ENCODE assay signal across 17 mouse cellular contexts in the genomic region with DNA sequence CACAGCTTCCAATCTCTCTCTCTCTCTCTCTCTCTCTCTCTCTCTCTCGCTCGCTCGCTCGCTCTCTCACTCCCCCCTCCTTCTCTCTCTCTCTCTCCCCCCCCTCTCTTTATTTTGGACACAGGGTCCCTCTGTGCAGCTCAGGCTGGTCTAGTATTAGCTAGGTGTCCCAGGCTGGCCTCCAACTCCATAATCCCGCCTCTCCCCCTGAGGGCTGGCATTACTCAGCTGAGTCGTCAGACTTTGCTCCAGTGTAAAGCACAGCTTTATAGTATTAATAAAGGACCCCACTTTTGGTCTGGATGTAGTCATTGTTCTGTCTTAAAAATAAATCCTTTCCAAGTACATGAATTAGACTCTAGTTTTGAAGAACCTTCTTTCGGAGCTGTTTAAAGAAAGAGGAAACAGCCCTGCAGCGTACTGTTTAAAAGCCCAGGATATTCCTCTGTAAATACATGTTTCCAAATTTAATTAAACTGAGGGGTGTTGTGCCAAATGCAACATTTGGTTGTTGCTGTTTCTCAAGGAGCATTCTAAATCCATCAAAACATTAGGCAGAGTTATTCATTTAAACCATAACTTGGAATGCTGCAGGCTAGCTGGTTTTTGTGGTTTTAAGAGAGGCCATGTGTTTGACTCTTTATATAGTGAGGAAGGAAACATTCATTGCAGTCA. TPM values are rescaled to one million over a fixed set of nuclear protein-coding genes. Genes with fewer than 3 reads are reported as not detected.
A peak's percentile ranks its signal among the peaks of the same experiment; 100 is the strongest.
DNase-seq lines count a peak whose midpoint lies in the region; ATAC-seq and TF ChIP-seq lines count a peak whose summit lies in the region.
"Had no signal": no experiment of that assay in that cellular context is flagged by ENCODE, and none has a peak within 500 bp of the region (broad histone marks: within the 10 kb centered on the region; RNA-seq: fewer than 3 reads in every experiment).

No protein-coding gene starts in this region.

- peaks cover 13% of the 10 kb centered on the region; the same call in 1 of the 2 replicates for H3K4me1 ChIP-seq in kidney, postnatal 0 days (replicated peaks; ENCODE audit: insufficient read depth, low read length)
- H3K4me1 ChIP-seq in embryonic facial prominence, embryonic 15.5 days = peaks cover 37% of the 10 kb centered on the region
- no peaks in the 10 kb centered on the region for H3K4me1 ChIP-seq in neural tube, embryonic 15.5 days
- H3K4me1 ChIP-seq: heart, embryonic 15.5 days; intestine, embryonic 15.5 days; neural tube, embryonic 12.5 days had no signal

- 49% methylated on average over 8 of the region's 8 CpGs for WGBS in kidney, postnatal 0 days
- WGBS in embryonic facial prominence, embryonic 15.5 days = 40% methylated on average over 8 of the region's 8 CpGs
- 80% methylated on average over 8 of the region's 8 CpGs for WGBS in neural tube, embryonic 15.5 days

- no peak for TF ChIP-seq CTCF in kidney, postnatal 0 days (IDR thresholded peaks at IDR 0.05; ENCODE audit: low read depth)

- H3K36me3 ChIP-seq in kidney, postnatal 0 days (ENCODE audit: insufficient read depth, low read length) = 0 out of 2 replicates have a peak, but pooled peaks cover 2% of the 10 kb centered on the region
- 0 out of 2 replicates have a peak, but pooled peaks cover 12% of the 10 kb centered on the region for H3K36me3 ChIP-seq in embryonic facial prominence, embryonic 15.5 days
- peaks cover 2% of the 10 kb centered on the region for H3K36me3 ChIP-seq in myocyte (ENCODE audit: control insufficient read depth, insufficient read depth)
- H3K36me3 ChIP-seq in neural tube, embryonic 15.5 days = no peaks in the 10 kb centered on the region
- H3K36me3 ChIP-seq: heart, embryonic 15.5 days; hindbrain, embryonic 12.5 days; intestine, embryonic 15.5 days; neural tube, embryonic 12.5 days had no signal

- H3K27me3 ChIP-seq in kidney, postnatal 0 days (ENCODE audit: insufficient read depth, low read length) = no peaks in the 10 kb centered on the region
- H3K27me3 ChIP-seq in embryonic facial prominence, embryonic 15.5 days = no peaks in the 10 kb centered on the region
- no peaks in the 10 kb centered on the region for H3K27me3 ChIP-seq in myocyte (ENCODE audit: control insufficient read depth, insufficient read depth, insufficient read length)
- H3K27me3 ChIP-seq in neural tube, embryonic 15.5 days (replicated peaks) = no peaks in the 10 kb centered on the region
- H3K27me3 ChIP-seq: heart, embryonic 15.5 days; hindbrain, embryonic 12.5 days; intestine, embryonic 15.5 days; neural tube, embryonic 12.5 days had no signal

- H3K4me3 ChIP-seq in kidney, postnatal 0 days (replicated peaks; ENCODE audit: low read depth, low read length) = no peak overlapping the region
- no peak overlapping the region for H3K4me3 ChIP-seq in embryonic facial prominence, embryonic 15.5 days (replicated peaks)
- no peak overlapping the region for H3K4me3 ChIP-seq in myocyte
- H3K4me3 ChIP-seq in neural tube, embryonic 15.5 days (replicated peaks) = no peak overlapping the region
- H3K4me3 ChIP-seq: heart, embryonic 15.5 days; hindbrain, embryonic 12.5 days; intestine, embryonic 15.5 days; neural tube, embryonic 12.5 days had no signal

- H3ac ChIP-seq in myocyte (ENCODE audit: control insufficient read depth, insufficient read length) = no peak overlapping the region

- H3K9me3 ChIP-seq in kidney, postnatal 0 days (replicated peaks; ENCODE audit: low read length) = no peaks in the 10 kb centered on the region
- H3K9me3 ChIP-seq in embryonic facial prominence, embryonic 15.5 days (replicated peaks) = no peaks in the 10 kb centered on the region
- no peaks in the 10 kb centered on the region for H3K9me3 ChIP-seq in neural tube, embryonic 15.5 days (replicated peaks)
- H3K9me3 ChIP-seq: heart, embryonic 15.5 days; hindbrain, embryonic 12.5 days; intestine, embryonic 15.5 days; neural tube, embryonic 12.5 days had no signal

- no peaks in the 10 kb centered on the region for H3K79me2 ChIP-seq in myocyte (ENCODE audit: control insufficient read depth, insufficient read depth)

- no peak overlapping the region for H3K4me2 ChIP-seq in kidney, postnatal 0 days (ENCODE audit: low read length)
- no peak overlapping the region for H3K4me2 ChIP-seq in embryonic facial prominence, embryonic 15.5 days (replicated peaks)
- H3K4me2 ChIP-seq in myocyte (ENCODE audit: low read depth) = peak overlapping the region; percentile 15
- no peak overlapping the region for H3K4me2 ChIP-seq in neural tube, embryonic 15.5 days
- H3K4me2 ChIP-seq: heart, embryonic 15.5 days; hindbrain, embryonic 12.5 days; intestine, embryonic 15.5 days; neural tube, embryonic 12.5 days had no signal

- peak; percentile 75 for DNase-seq in kidney, postnatal 0 days (ENCODE audit: low spot score)
- DNase-seq in kidney, adult 11 months = no peak
- DNase-seq in NIH3T3 (ENCODE audit: low read depth) = peak; percentile 56
- no peak for DNase-seq in gastrocnemius, adult 8-10 months (ENCODE audit: low spot score in 2 of 2)
- DNase-seq: cerebellum, adult 11-12 months; liver; lung, adult 18-20 months; thymus, postnatal 25 days had no signal

- H3K9ac ChIP-seq in kidney, postnatal 0 days (ENCODE audit: low read depth, low read length) = 0 out of 2 replicates have a peak overlapping the region, but pooled peaks have one; percentile 4
- H3K9ac ChIP-seq in embryonic facial prominence, embryonic 15.5 days = no peak overlapping the region
- H3K9ac ChIP-seq in neural tube, embryonic 15.5 days (replicated peaks) = no peak overlapping the region
- H3K9ac ChIP-seq: heart, embryonic 15.5 days; hindbrain, embryonic 12.5 days; intestine, embryonic 15.5 days; neural tube, embryonic 12.5 days had no signal

- no peak for TF ChIP-seq POLR2A in myocyte (IDR thresholded peaks at IDR 0.05; ENCODE audit: insufficient read length, low read depth)

- ATAC-seq in kidney, postnatal 0 days (replicated peaks; ENCODE audit: low FRiP score, low read depth) = no peak
- peak; percentile 55; the same call in 1 of the 2 replicates for ATAC-seq in embryonic facial prominence, embryonic 15.5 days (ENCODE audit: insufficient number of reproducible peaks, low FRiP score, low TSS enrichment, low read depth)
- ATAC-seq in neural tube, embryonic 15.5 days (ENCODE audit: low FRiP score) = no peak
- ATAC-seq: CD4-positive, CD25-positive, alpha-beta regulatory T cell, adult 4 months; intestine, embryonic 15.5 days had no signal

- peak overlapping the region; percentile 42; the same call in 1 of the 2 replicates for H3K27ac ChIP-seq in kidney, postnatal 0 days
- H3K27ac ChIP-seq in embryonic facial prominence, embryonic 15.5 days (replicated peaks) = peak overlapping the region; percentile 85
- no peak overlapping the region for H3K27ac ChIP-seq in neural tube, embryonic 15.5 days (replicated peaks)
- H3K27ac ChIP-seq: heart, embryonic 15.5 days; hindbrain, embryonic 12.5 days; intestine, embryonic 15.5 days; neural tube, embryonic 12.5 days had no signal

TF ChIP-seq in myocyte, 11 proteins besides CTCF, POLR2A, EP300 and RAD21:
- TF ChIP-seq SRF (IDR thresholded peaks at IDR 0.05; ENCODE audit: control insufficient read depth, insufficient read length, low read depth) (no peak), CEBPB (IDR thresholded peaks at IDR 0.05; ENCODE audit: insufficient read depth, poor library complexity, severe bottlenecking) (no peak), MYOG (IDR thresholded peaks at IDR 0.05; ENCODE audit: control insufficient read depth in 1 of 3, insufficient read depth in 1 of 3, insufficient read length in 2 of 3, low read depth in 2 of 3) (no peak), REST (IDR thresholded peaks at IDR 0.05; ENCODE audit: insufficient read depth, insufficient read length) (no peak), E2F4 (IDR thresholded peaks at IDR 0.05; ENCODE audit: insufficient read depth) (no peak), POLR2AphosphoS2 (IDR thresholded peaks at IDR 0.05; ENCODE audit: insufficient read length, low read depth) (no peak), TCF3 (IDR thresholded peaks at IDR 0.05; ENCODE audit: insufficient read length, low read depth) (no peak), USF1 (IDR thresholded peaks at IDR 0.05; ENCODE audit: low read depth) (no peak), TCF12 (IDR thresholded peaks at IDR 0.05; ENCODE audit: insufficient read depth, poor library complexity, severe bottlenecking) (no peak), MAX (IDR thresholded peaks at IDR 0.05; ENCODE audit: low read depth) (no peak), MYOD1 (IDR thresholded peaks at IDR 0.05; ENCODE audit: control insufficient read depth in 1 of 3, insufficient read length in 2 of 3, low read depth in 2 of 3) (no peak)

RNA-seq across cellular contexts. Expression of gene Dync2li1, which starts 44.4 kb away (rescaled TPM):
- polyA plus RNA-seq in kidney, postnatal 0 days (2015; fragmentation: Nextera tagmentation; extraction: Ambion mirVana) = 59.9 and 61.2 TPM in 2 replicates
- polyA plus RNA-seq in embryonic facial prominence, embryonic 15.5 days (2015; fragmentation: Nextera tagmentation; extraction: Ambion mirVana) = 35.3 and 39.7 TPM in 2 replicates
- 10.1 TPM for polyA plus RNA-seq in myocyte (2012; fragmentation: generic; extraction: Trizol)
- polyA plus RNA-seq in neural tube, embryonic 15.5 days (2015; fragmentation: Nextera tagmentation; extraction: Ambion mirVana) = 30.2 and 33.1 TPM in 2 replicates
- 1 to 10 TPM; 2.0 to 2.6 (median 2.3) TPM for total RNA-seq in gastrocnemius, adult 8-10 months (2022)
- total RNA-seq: MEL had no signal

Comparison
In these comparisons a context has a peak if more than half of its experiments do, and no peak if none do; other contexts are left out.
1. DNase-seq: peak in kidney, postnatal 0 days (single experiment) and NIH3T3 (single experiment); none in kidney, adult 11 months (single experiment) and gastrocnemius, adult 8-10 months (0 of 2).